Mouse (Mus musculus): ENCODE measurements around the gene Btbd35f30.
"Not testable (repeated sequence)": the region's sequence is repeated elsewhere in the genome, so short reads cannot be mapped to it uniquely, and the experiment has no call there.

Btbd35f30 gene

GRCm38 (mm10) chrX:32894325-32894724 lies at the start of gene Btbd35f30:
Btbd35f30 (plus strand) TSS chrX:32894625.
- not testable (repeated sequence) for DNase-seq (ENCODE audit: low spot score in 2 of 2)

- not testable (repeated sequence) for DNase-seq (ENCODE audit: low spot score in 2 of 2)
These were observed 47.0 kb downstream of the Btbd35f30 start, which contains the start of gene Gm21789 for GRCm38 (mm10) chrX:32941468-32941867. Gm21789 (plus strand) TSS chrX:32941768.

Data from frontal cortex, postnatal 25 days (tissue).